Mouse (Mus musculus): ENCODE results near the gene Chchd10.
"Not testable (repeated sequence)": the region's sequence is repeated elsewhere in the genome, so short reads cannot be mapped to it uniquely, and the experiment has no call there.

Gene Chchd10

DNA sequence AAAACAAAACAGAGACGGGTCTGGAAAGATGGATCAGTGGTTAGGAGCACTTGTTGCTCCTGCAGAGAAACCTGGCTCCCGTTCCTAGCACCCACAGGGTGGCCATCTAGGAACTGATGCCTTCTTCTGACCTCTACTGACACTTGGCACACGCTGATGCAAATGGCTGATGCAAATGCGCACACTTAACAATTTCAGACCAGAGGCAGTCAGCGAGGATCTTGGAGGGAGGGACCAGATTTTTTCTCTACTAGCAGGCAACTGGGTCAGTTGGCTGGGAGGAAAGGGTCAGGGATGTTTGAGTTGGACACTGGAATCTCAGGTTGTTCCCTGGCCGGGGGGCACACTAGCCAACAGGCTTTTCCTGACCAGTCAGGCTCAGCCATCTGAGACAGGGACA lies at the start of gene Chchd10:
Gene Chchd10, plus strand, starts transcription at position 240 of the 400 bp plus-strand sequence.
- no peak for DNase-seq (ENCODE audit: extremely low read depth, insufficient read length, low spot score)

DNA sequence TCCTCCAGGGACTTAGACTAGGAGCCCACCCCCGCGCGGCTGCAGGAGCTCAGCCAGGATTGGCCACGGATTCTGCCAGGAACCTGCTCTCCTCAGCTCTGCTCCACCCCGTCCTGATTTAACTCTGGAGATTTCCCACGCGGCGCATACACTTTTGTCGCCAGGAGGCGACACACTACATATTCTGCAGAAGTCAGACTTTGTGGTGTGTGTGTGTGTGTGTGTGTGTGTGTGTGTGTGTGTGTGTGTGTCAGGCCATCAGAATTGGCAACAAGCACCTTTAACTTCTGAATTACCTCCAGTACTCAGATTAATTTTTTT lies 49.7 kb upstream of the Chchd10 start:
- peak; percentile 81 for DNase-seq (ENCODE audit: extremely low read depth, insufficient read length, low spot score)

GRCm38 (mm10) chr10:75884742-75885141 lies 48.2 kb upstream of the Chchd10 start:
- DNase-seq (ENCODE audit: extremely low read depth, insufficient read length, low spot score) = no peak

DNA sequence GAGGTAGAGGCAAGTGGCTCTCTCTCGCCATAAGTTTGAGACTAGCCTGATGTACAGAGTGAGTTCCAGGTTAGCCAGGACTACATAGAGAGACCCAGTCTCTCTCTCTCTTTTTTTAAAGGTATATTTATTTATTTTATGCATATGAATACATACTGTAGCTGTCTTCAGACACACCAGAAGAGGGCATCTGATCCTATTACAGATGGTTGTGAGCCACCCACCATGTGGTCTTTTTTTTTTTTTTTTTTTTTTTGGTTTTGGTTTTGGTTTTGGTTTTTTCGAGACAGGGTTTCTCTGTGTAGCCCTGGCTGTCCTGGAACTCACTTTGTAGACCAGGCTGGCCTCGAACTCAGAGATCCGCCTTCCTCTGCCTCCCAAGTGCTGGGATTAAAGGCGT lies 45.4 kb upstream of the Chchd10 start:
- DNase-seq (ENCODE audit: extremely low read depth, insufficient read length, low spot score) = not testable (repeated sequence)

- DNase-seq (ENCODE audit: extremely low read depth, insufficient read length, low spot score) = no peak
Measured at GRCm38 (mm10) chr10:75889406-75890153, 43.4 kb upstream of the Chchd10 start.

DNA sequence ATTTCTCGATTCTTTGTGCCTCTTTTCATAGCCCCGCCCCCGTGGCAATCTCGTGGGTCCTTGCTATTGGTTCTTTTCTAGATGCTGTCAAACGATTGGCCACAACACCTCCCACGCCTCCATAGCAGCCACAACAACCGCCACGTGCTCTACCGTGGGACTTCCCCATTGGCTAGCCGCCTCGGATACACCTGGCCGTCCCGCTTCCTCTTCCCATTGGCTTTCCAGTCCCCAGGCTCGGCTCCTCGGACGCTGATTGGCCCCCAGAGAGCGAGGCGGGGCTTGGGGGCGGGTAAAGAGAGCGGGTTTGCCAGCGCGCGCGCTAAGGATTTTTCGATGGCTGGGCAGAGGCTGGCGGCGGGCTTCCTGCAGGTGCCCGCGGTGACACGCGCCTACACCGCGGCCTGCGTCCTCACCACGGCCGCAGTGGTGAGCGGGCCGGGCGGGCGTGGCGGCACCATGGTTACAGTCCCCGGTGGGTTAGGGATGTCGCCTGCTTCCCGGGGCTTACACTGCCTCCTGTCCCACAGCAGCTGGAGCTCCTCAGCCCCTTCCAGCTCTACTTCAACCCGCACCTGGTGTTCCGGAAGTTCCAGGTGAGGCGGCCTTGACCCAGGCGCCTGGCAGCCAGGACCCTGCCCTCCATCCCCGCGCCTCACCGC lies 39.7 kb upstream of the Chchd10 start, which contains the start of gene Derl3:
Gene Derl3, plus strand, starts transcription at position 325 of the 662 bp plus-strand sequence.
- DNase-seq (ENCODE audit: extremely low read depth, insufficient read length, low spot score) = no peak

DNA sequence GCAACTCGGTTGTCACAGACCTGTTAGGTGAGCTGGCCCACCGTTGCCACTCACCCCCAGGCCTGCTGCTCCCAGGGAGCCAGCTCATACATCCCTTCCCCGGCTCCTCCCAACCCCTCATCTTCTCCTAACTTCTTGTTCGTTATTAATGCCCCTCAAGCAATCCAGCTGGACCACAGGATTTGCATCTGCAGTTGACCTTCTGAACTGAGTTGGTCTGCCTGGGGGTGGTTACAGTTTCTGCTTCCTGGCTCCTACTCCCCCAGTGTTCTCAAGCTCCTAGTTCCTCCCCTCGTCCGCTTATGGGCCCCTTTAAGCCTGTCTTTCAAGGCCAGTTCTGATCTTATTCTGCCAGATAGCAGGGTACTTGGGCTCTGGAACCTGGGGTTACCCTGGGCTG lies 38.3 kb upstream of the Chchd10 start:
- DNase-seq (ENCODE audit: extremely low read depth, insufficient read length, low spot score) = no peak

GRCm38 (mm10) chr10:75895730-75896129 lies 37.2 kb upstream of the Chchd10 start:
- no peak for DNase-seq (ENCODE audit: extremely low read depth, insufficient read length, low spot score)

DNA sequence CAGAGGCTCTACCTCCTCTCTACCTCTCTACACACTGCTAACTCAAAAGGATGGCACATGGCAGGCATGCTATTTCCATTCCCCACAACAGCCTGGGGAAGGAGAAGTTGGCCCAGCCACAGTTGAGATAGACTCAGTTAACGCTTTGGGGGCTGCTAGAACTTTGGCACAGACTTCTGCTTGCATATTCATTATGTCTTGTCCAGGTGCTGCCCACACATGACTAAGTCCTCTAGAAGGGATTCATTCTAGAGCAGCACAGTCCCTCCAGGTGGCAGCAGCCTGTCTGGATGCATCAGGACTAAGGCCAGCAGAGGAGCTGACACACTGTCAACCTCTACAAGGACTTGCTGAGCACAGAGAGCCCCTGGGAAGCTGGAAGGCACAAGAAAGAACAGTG lies 36.7 kb upstream of the Chchd10 start:
- DNase-seq (ENCODE audit: extremely low read depth, insufficient read length, low spot score) = no peak

DNA sequence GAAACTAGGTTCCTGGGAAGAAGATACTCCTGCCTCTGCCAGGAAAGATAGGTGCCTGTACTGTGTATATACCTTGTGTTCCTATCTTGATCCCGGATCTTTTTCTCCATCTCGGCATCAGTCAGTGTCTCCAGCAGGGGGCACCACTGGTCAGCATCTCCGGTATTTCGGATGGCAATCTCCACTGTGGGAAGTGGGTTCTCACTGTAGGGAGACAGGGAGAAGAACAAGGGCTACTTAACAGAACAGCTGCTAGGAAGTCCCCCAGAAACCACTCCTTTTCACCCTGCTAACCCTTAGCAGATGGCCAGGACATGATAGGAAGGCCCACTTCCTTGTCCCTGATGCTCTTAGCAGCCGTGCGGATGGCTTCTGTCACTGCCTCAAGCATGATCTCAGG lies 35.6 kb upstream of the Chchd10 start:
- DNase-seq (ENCODE audit: extremely low read depth, insufficient read length, low spot score) = no peak

- DNase-seq (ENCODE audit: extremely low read depth, insufficient read length, low spot score) = no peak
Measured at GRCm38 (mm10) chr10:75898039-75898564, 34.8 kb upstream of the Chchd10 start.

GRCm38 (mm10) chr10:75898846-75899245 lies 34.1 kb upstream of the Chchd10 start:
- DNase-seq (ENCODE audit: extremely low read depth, insufficient read length, low spot score) = peak; percentile 82

- no peak for DNase-seq (ENCODE audit: extremely low read depth, insufficient read length, low spot score)
Measured at GRCm38 (mm10) chr10:75904391-75904790, 28.5 kb upstream of the Chchd10 start.

DNA sequence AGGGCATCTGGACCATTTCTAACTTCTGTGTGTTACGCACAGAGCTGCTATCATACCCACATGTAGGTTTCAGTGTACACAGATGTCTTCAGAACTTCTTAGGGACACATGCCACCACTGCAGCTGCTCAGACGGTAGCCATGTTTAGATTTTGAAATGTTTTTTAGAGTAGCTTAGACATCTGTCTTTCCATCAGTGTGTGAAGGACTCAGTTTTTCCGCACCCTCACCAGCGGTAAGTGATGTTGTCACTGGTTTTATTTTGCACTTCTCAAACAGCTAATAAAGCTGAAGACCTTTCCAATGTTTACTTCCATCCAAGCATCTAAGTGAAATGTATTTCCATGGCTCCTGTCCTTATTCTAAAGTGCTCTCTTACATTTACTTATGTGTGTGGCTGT lies 26.0 kb upstream of the Chchd10 start:
- DNase-seq (ENCODE audit: extremely low read depth, insufficient read length, low spot score) = no peak

- no peak for DNase-seq (ENCODE audit: extremely low read depth, insufficient read length, low spot score)
Measured at GRCm38 (mm10) chr10:75910698-75911097, 22.2 kb upstream of the Chchd10 start.

- no peak for DNase-seq (ENCODE audit: extremely low read depth, insufficient read length, low spot score)
Measured at GRCm38 (mm10) chr10:75913013-75913589, 19.8 kb upstream of the Chchd10 start.

GRCm38 (mm10) chr10:75915557-75915956 lies 17.4 kb upstream of the Chchd10 start:
- DNase-seq (ENCODE audit: extremely low read depth, insufficient read length, low spot score) = no peak

DNA sequence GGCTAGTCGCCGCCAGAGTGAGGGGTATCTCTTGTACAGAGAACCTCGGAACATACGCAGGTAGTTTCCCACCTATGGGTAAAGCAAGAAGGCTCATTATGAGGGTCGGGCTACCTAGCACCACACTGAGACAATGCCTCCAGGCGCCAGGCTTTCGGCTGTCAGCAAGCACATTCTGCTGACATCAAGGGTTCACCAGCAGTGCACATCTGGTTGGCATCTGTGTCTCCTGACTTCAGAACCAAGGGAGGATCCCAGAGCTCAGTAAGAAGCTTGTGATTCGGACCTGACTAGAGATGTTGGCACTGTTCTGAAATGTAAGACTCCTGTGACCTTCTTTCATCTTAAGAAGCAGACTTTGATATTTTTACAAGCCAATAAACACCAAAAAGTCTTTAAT lies 16.1 kb upstream of the Chchd10 start:
- DNase-seq (ENCODE audit: extremely low read depth, insufficient read length, low spot score) = no peak

- DNase-seq (ENCODE audit: extremely low read depth, insufficient read length, low spot score) = no peak
Measured at GRCm38 (mm10) chr10:75919026-75919425, 13.9 kb upstream of the Chchd10 start.

GRCm38 (mm10) chr10:75921026-75921725 lies 11.8 kb upstream of the Chchd10 start, which contains the start of gene Smarcb1:
Gene Smarcb1, minus strand, starts transcription at chr10:75921617.
- DNase-seq (ENCODE audit: extremely low read depth, insufficient read length, low spot score) = peak; percentile 94

Measured in 3134 (cell line).